Mouse (Mus musculus) left cerebral cortex, adult 8-10 months (tissue): ENCODE data around the gene Tbc1d9b. TPM values are rescaled to one million over a fixed set of nuclear protein-coding genes. Genes with fewer than 3 reads are reported as not detected.

Source experiments
- DNase-seq, 2 experiments: peaks; one replicate each; pipeline ENCODE4 v3.0.0; 2022; ENCODE audit warnings: low spot score in 2 of 2
- total RNA-seq, 4 experiments: library from RNA; stranded (reverse); gene quantifications; 2 replicates each; pipeline ENCODE4 v1.2.4; 2022

Tbc1d9b gene
- total RNA-seq, 4 experiments from 2014 or later = 125 to 140 (median 133) TPM

DNA sequence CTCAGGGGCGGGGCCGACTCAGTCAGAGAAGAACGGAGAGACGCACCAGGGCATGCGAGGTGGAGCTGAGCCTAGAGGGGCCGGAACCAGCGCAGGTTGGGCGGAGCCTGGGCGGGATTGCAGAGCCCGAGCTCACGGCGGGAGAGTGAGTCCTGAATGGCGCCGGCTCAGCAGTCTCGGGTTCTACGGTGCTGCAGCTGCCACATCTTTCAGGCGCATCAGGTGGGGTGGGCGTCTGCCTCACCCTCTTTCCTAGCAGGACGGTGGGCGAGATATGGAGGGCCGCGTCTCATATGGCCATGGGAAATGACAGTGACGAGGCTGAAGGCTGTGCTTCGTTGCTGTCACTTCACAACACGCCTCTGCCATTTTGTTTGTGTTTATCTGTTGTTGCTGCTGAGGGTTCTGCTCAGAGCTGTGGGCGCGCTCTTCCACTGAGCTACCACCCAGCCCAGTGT lies 43.6 kb downstream of the Tbc1d9b start:
- DNase-seq = peak; percentile 88 to 96

DNA sequence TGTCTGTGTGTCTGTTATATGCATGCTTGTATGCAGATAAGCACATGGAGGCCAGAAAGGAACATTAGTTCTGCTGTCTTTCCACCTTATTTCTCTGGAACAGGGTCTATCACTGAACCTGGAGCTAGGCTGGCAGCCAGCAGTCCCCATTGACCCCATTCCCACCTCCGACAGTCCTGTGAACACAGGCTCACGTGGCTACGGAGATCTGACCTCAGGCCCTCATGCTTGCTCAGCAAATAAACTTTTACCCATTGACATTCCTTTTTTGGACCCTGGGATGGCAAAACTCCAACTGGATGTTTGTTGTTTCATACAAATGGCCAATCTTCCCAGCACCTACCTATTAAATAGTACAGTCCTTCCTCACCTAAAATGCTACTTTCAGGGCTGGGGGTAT lies 45.2 kb downstream of the Tbc1d9b start:
- DNase-seq = no peak

DNA sequence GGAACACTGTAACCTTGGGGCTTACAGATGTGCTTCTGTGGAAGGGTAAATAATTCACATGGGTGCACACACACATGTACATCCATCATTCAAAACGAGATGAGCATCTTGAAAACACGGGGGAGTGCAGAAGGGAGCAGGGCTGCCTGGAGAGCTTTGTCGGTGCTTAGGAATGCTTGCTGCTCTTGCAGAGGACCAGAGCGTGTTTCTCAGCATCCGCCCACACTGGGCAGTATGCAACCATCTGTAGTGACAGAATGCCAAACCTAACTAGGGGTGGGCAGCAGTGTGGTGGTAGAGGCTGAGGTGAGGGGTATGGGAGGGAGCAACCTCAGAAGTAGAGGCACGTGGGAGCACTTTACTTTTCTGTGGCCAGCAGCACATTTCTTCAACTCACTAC lies 45.9 kb downstream of the Tbc1d9b start:
- DNase-seq = no peak

DNA sequence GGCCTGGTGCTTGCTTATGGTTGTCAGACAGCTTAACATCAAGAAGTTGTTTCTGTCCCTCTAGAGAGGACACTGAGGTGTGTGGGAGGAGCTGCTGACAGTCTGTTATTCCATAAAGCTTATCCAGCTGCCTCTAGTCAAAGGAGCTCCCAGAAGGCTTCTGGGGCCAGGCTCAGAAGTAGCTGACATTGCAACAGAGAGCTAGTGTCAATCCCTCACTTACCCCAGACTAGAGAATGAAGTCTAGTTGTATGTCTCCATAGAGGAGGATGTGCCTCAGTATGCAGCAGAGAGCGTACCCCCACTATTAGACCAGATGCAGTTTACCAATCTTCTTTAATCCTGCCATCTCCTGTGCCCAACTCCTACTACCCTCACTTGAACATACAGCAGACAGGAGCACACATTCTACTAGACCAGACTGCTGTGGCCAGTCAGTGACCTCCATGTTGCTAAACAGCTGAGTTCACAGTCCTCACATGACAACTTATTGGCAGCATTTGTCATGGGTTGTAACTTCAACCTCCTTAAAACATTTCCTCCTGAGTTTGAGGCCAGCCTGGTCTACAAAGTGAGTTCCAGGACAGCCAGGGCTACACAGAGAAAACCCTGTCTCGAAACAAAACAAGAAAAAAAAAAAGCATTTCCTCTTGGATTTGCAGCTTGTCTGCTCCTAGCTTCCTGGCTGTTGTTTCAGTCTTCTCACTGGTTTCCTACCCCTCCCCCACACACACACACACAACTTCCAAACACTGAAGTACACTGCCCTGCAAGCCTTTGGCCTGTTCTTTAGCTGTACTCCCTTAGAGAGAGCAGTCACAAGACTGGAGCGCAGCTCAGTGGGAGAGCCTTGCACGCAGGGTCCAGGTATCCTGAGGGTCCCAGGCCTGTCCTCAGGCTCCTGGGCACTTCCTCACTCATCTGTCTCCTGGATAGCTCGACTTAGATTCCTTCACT lies 47.6 kb downstream of the Tbc1d9b start:
- DNase-seq = no peak

DNA sequence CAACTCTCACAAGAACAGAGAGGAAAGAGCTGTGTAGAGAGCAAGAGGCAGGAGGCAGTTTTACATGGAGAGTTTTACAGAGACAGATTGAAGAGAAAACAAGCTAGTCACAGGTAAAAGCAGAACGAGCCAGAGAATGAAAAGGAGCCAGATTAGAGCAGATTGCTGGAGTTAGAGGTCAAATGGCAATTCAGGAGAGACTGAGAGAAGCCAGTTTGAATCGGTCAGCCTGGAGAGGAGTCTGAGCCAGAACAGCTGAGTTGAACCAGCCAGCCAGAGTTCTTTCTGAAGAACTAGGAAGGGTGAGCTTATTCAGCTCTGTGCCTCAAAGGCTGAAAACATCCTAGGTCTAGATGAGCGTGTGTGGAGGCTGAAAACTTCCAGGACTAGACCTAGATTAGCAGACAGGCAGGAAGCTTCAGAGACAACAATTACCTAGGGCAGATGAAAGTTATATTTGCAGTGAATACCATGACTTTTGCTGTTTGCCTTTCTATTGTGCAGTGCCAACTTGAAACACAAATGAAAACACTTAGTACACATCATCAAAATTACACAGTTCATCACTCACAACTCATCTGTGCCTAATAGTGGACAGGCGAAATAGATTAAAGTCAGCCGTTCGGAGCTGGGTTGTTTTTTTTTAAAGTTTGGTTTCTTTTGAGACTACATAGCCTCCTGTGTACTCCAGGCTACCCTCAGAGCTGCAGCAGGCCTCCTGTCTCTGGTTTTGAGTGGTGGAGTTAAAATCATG lies 49.5 kb downstream of the Tbc1d9b start:
- DNase-seq = no peak

DNA sequence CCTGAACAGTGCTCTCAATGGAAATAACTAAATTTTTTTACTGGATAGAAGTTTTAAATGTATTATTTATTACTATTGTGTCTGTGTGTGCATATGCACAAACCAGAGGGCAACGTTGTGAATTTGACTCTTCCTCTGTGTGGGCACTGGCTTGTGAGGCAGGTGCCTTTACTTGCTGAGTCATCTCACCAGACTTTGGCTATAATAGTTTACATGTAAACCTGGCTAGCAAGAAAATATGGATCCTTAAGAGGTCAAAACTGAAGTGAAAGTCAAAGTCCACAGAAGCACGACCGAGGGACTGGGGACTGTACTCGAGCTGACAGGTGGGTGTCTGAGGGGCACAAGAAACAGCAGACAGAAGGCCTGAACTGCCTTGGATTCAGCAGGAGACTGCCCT lies 51.5 kb downstream of the Tbc1d9b start:
- DNase-seq = no peak

DNA sequence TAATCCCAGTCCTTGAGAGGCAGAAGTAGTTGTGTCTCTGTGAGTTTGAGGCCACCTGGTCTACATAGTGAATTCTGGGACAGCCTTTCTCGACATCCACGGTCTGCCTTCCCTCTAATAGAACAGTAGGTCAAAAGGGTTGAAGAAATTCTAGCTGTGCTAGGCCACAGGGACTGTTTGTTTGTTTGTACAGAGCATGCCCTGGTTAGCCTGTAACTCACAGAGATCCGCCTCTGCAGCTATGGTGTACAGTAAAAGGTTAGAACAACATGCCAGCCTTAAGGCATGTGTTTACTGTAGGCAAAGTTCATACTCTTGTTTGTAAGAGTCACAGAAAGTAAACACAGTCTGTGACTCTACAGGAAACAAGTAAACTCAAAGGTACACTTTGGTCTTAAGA lies 53.6 kb downstream of the Tbc1d9b start:
- no peak for DNase-seq

DNA sequence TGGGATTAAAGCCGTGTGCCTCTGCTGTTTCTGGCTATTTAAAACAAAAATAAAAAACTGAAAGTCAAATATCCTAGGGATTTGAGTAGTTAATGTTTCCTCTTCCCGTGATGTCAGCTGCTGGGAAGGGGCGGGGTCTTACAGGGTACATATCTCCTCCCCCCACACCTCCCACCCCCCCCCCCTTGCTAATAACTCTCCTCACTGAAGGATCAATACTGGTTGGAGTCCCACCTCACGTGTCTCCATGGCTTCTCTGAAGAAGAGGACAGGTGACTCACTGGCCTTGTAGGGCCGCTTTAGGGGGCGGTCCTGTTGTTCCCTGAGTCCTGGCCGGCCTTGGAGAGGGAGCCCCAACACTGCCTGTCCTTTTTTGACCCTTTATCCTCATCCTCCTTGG lies 57.5 kb downstream of the Tbc1d9b start:
- DNase-seq = no peak

DNA sequence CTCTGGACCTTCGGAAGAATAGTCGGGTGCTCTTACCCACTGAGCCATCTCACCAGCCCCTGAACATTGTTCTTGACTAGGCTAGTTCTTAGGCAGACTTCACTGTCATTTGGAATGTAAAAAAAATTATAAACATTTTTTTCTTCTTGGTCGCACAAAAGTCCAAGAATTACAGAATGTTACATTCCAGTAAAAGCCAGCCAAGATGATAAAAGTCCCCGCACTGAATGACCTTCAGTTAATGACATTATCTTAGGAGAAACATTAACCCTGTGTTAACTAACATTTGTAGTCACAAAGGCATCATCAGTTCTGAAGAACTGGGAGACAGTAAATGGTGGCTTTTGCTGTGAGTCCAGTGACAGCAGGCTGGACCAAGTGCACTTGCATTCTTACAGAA lies 59.2 kb downstream of the Tbc1d9b start:
- DNase-seq = no peak

DNA sequence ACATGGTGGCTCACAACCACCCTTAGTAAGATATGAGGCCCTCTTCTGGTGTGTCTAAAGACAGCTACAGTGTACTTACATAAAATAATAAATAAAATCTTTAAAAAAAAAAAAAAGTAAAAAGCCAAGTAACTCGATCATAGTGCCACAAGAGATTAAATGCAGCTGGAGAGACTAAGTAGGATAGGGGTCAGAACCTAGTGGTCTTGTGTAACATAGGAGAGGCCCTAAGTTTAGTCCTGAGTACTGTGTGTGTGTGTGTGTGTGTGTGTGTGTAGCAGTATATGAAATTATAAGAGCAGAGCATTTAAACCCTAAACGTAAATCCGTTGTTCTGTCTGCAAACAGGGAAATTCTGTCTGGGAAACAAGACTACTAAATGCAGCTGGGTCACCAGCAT lies 61.1 kb downstream of the Tbc1d9b start:
- no peak for DNase-seq

DNA sequence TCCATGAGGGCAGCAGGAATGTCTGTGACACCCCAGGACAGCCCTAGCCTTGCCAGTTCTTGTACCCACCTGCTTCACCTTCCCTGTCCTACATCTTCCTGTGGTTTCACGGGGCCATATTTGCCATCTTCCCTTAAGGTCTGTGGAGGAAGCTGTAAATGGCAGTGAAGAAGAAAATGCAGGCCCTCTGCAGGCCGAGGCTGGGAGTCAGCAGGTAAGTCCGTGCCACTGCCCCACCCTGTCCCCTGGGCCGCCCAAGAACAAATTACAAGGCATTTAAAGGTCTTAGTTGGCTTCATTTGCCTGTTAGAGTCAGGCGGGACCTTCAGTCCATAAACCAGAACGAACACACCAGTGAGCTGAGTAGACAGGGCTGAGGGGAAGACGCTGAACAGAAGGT lies 62.9 kb downstream of the Tbc1d9b start:
- DNase-seq = no peak

DNA sequence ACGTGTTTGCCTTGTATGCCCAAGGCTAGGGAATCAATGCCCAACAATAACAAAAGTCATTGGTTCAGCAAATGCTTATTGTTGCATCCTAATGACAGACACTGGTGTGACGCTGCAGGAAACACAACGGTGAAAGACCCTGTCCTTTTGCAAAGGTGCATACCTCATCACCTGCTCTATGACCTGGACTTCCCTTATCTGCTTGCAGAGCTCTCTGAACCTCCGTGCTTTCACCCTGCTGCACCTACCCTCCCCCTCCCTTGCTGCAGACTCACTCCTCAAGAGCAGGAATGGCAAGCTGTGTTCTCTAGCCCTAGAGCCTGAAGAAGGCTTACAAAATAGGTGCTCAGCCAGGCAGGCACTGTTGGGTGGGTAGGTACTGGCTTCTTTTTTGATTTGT lies 63.6 kb downstream of the Tbc1d9b start:
- DNase-seq = no peak

DNA sequence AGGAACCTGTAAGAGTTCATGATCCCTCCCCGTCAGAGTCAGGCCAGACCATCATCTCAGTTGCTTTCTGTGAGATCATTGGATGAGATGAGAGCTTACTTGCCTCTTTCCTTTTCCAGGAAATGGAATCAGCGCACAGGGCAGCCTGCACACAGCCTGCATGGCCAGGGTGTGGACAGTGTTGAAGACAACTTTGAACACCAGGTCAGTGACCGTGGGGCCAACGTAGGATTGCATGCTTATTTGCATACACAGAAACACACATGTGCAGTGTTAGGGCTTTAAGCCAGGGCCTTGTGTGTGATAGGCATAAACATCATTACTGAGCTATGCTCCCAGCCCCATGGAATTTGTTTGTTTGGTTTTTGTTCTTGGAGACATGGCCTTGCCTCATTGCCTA lies 66.3 kb downstream of the Tbc1d9b start:
- DNase-seq = no peak

DNA sequence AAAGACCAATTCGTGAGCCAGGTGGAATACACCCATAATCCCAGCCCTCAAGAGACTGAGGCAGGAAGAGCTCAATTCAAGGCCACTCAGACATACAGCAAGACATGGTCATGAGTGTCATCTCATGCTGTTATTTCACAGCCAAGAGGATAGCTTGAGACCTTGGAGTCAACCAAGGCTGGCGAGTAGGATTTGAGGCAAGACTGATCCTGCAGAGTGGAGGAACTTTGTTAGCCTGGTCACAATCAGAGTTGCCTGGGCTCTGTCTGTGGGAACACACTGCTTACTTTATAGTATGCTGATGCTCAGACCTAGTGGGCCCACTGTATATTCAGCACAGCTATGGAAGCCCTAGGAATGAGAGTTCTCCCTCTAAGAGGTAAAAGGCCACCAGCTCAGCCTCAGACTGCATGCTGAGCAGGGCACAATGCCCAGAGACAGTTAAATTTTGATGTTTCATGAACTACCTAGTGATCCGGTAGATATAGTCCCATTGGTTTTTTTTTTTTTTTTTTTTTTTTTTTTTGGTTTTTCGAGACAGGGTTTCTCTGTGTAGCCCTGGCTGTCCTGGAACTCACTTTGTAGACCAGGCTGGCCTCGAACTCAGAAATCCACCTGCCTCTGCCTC lies 67.1 kb downstream of the Tbc1d9b start:
- no peak for DNase-seq

DNA sequence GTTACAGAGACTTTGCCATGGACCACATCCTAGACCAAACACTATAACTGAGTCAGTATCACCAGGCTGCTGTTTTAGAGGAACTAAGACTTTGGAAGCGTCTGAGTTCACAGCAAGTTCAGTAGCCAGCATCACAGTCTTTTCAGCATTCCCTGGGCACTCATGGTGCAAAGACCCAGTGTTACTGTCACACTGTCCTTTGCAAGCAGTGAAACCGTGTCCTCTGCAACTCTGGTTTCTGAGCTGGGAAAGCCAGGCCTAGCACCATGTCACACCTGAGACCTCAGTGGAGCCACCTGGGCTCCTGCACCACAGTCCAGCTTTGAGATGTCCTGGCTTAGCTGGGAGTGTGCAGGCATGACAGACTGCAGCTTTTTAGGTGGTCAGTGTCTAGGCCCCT lies 67.7 kb downstream of the Tbc1d9b start:
- no peak for DNase-seq

DNA sequence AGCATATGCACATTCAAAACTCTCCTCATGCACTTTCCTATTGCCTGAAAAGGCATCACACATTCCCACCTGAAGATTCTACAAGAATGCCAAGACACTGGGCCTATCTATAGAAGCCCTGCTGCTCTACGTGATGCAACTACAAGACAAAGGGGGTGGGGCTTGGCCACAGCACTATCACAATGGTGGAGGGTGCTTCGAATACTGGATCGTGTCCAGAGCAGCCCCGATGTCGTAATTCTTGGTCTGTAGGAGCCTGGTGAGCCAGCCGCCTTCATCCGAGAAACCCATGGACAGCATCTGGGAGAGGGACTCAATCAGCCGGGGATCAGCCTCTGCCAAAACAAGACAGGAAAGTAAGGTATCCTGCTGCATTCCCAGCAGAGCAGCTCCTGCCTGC lies 69.4 kb downstream of the Tbc1d9b start:
- DNase-seq = no peak

DNA sequence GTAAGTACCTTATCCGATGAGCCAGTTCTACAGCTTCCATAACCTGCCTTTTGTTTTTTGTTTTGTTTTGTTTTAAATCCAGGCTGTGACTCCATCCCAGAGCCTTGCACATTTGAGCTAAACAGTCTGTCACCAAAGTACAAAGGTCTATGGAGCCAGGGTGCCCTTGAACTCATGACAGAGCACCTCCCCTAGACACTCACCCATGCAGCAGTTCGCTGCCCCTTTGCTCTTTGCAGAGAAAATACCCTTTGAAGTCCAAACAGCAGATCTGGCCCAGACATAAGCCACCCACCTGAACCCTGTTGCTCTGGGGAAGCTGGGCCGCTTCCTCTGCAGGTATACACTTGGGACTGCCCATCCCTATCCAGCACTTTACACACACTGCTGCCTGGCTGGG lies 70.4 kb downstream of the Tbc1d9b start:
- DNase-seq = no peak

DNA sequence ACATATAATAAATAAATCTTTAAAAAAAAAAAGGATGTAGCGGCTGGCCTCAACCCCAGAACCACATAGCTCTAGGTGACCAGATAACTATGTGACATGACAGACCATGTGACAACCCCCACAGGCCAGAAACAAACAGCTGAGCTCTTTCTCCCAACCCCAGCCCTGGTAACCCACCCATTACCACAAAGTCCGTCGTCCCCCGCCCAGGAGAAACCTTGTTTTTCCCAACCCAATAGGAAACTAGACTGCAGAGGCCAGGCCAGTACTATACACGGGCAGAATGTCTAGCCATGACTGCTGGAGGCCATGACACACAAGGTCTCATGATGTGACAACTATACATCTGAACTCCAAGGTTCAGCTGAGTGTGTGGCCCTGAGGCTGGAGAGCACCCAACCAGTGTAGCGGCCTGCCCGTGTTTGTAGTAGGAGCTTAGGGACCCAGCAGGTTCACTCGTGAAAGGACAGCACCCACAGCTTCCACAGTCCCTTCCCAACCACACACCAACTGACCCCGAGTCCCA lies 72.2 kb downstream of the Tbc1d9b start:
- DNase-seq = no peak

DNA sequence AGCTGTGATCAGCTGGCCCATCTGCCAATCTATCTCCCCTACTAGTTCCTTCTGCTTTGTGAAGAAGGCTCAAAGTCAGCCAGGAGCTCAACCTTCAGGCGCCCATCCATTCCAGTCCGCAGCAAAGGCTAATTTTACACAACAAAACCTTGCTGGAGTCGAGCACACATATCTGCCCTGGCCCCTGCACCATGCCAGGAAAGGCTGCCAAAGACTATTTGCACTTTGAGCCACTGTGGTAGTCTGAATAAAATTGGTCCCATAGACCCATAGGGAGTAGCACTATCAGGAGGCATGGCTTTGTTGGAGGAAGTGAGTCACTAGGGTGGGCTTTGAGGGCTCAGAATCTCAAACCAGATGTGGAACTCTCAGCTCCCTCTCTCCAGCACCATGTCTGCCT lies 74.2 kb downstream of the Tbc1d9b start:
- DNase-seq = no peak

DNA sequence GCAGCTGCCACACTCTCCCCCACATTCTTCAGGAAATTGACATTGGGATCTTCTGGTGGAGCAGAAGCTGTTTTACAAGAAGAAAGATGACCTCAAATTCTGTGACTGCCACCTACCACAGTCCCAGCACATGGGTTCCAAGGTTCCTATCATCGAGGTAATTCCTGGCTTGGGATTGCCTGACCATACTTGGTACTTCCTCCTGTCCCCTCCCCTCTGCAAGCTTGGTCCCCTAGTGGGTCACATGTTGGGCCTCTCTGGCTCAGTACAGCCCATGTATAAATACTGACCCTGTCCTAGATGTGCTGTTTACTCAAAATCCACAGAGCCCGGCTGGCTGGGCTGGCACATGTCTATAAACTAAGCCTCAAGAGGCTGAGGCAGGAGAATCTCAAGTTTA lies 74.8 kb downstream of the Tbc1d9b start:
- DNase-seq = no peak

DNA sequence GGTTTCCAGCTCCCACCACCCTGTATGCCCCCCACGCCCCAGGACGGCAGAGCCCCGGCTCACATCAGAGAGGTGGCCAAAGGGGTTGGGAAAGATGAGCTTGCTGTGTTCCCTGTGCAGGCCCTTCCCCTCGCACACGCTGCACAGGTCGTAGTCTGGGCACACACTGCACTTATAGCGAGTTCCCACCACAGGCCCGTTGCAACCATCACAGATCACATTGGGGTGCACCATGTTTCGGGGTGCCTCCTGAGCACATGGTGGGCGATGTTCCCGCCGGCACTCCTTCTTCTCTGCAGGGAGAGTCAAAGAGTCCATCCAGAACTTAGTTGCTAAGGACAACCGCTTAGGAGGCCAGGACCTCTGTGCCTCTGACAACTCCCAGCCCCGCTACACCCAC lies 76.1 kb downstream of the Tbc1d9b start:
- DNase-seq = no peak

DNA sequence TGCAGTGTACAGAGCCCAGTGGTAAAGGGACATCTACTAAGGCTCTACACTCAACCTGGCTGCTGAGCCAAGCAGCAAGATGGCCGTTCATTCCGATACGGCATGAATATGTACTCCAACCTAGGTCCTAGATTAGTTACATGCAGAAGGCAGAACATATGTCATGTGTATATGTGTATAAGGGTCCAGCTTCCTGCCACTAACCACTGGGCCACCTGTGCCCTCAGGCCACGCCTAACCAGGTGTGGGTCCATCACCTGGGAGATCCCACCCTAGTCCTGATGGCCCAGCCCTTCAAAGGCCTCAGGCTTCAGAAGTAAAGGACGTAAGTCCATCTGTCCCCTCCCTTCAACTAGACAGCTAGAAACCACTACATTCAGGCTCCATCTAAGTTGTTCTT lies 76.8 kb downstream of the Tbc1d9b start:
- no peak for DNase-seq
